Mouse (Mus musculus) spleen, postnatal 10 days (tissue): ENCODE results near the gene Alg2.
A peak's percentile ranks its signal among the peaks of the same experiment; 100 is the strongest.

Experiments used
- DNase-seq, 2 experiments: peaks; one replicate each; pipeline ENCODE4 v3.0.0; 2021 to 2022; ENCODE audit warnings: low spot score in 2 of 2

Gene Alg2

DNA sequence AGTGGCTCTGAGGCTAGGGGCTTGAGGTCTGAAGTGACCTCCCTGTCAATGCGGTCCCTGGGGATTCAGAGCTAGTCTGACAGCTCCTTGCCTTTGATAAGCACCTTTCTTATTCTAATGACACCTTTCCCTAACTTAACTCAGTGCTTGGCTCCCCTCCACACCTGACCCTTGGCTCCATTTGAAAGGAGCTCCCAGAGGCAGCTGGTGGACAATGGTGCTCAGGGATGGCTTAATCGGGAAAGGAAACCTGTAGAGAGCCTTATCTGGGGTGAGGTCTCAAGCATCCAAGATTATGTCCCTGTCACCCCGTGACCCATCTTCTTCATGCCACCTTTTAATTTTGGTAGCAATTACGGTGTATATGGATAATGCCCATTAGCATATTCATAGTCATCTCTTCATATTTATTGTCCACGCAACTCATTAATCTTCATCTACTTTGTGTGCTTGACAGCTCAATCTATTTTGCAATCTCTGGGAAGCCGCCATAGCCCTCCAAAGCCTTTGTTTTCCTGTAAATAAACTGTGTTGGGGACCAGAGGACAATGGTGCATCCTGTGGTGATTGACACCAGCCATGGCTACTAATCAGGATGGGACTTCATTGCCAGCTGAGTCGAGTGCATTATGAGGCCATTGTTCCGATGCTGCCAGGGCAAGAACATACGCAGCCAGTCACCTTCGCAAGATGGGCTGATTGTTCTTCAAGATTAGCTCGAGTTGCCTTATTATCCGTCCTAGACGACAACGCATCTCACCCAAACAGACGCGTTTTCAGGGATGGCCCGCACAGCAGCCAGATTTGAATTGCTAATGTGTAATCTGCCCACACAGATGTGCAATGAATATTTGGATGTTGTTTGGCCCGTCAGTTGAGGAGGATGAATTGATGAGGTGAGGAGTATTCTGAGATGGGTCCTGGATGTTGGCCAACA, 24.3 kb downstream of the Alg2 start:
- DNase-seq: no peak

DNA sequence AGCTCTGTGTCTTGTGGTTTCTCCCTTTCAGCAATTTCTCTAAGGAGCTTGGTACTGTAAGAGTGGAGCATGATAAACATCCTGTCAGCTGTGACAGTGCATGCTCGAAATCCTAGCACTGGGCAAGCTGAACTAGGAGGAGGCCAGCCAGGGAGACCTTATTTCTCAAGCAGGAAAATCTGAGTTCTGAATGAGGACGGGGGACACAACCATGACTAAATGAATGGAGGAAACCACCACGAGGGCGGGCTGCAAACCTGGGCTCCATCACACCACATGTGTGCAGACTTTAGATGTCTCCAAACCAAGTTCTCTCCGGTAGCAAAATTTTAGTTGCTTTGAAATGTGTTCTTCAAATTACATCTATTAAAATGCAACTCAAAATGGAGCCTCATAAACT, 25.0 kb downstream of the Alg2 start:
- no peak for DNase-seq

GRCm38 (mm10) chr4:47448526-47448925, 25.6 kb downstream of the Alg2 start:
- no peak for DNase-seq

DNA sequence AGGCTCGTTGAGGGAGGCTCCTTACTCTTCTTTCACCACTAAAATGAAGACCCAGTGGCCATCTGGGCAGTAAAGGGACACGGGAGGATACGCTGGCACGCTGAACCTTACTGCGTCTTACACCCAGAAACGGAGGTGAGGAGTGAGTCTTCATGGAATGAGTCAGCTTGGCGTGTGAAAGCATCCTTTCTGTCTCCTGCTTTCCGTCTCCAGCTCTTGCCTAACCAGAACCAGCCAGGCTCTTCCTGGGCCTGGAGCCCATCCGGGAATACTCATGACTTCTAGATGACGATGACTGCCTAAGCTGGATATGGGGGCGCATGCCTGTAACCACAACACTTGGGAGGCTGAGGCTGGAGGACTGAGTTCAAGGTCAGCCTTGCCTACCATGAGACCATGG, 33.2 kb downstream of the Alg2 start:
- no peak for DNase-seq

GRCm38 (mm10) chr4:47438956-47439355, 35.2 kb downstream of the Alg2 start:
- DNase-seq: no peak

DNA sequence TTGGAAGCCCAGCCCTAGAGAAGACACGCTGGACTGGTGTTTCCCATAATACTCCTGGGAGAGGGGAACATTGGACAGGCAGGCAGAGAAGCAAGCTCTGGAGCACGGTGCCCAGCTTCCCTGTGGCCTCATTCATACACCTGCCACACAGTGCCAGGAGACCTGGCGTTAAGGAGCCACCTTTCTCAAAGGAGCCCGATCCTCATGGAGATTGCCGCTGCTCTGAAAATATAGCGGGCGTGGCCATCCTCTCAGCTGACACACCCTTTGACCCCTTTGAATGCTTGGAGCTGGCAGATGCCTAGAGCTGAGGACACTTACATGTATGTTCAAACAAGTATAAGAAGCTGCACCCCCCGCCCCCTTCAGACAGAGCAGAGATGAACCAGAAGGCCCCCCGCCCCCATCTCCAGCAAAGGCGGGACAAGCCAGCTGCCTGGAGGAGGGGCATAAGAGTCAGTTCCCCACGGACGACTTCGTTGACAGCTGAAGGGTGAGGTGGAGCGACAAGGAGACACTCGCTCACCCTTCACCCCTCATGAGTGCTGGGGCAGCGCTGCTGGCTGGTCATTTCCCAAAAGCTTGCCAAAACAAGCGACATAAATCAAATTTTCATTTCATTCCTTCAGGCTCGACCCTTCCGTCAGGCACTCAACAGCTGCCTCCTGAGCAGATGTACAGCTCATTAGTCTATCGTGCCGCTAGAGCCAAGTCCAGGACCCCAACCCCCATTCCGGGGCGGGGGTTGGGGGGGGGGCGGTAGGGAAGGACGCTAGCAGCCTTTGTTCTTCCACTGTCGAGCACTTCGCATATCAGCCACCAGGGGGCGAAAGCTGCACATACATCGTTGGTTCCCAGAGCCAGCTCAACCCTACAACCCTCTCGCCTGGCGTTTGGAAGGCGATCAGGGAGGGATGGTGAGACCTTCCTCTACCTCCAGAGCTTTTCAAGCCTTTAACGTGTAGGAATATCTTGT, 36.5 kb downstream of the Alg2 start:
- peak; percentile 62 to 79 for DNase-seq

DNA sequence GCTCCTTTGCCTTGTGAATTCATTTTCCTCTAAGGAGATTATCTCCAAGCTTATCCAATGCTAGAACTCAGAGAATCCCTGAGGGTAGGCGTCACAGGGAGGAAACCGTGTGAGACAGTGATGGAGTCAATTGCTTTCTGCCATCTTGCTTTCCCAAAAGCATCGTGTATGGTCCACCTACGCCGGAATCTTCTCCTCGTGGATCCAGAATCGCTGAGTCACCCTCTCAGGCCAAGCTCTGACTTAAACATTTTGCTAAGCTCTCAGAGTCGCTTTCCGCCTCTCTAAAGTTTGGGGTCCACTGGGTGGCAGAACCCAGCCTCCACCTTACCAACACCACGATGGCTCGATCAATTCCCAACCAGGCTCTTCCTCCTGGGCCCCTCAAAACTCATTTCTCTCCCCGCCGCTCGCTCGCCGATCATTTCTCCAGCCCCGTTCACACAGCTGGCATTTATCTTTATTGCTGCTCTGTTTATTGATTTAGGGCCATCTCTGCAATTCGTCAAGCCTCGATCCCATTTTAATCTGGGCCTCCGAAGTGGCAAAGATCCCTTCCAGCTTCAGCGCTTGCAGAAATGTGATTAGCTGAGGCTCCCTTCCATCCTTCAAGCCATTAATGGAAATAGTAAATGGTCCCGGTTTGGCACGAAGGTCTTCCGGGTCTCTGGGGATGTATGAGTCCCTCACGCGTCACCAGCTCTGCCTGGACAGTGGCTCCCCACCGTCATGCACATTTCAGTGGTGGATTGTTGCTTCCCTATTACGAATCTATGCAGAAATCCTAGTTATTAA, 38.4 kb downstream of the Alg2 start:
- no peak for DNase-seq

DNA sequence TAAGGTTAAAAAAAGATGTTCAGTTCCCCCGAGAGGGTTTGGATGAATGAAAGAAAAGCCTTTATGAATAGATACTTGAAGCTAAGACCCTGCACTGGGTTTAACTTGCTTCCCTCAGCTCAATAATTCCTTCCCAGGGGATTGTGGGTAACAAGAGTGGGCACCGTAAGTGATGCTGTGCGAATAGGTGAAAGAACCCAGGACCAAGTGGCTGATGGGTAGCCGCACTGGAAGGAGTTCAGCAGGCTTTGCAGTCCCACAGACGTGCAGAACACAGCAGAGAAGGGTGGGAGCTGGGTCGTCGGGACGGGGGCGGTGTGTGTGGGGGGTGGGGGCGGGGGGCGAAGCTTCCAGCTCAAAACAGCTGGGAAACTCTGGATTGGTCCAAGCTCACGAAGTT, 39.0 kb downstream of the Alg2 start:
- DNase-seq: no peak

GRCm38 (mm10) chr4:47432766-47433165, 41.4 kb downstream of the Alg2 start:
- DNase-seq: no peak

DNA sequence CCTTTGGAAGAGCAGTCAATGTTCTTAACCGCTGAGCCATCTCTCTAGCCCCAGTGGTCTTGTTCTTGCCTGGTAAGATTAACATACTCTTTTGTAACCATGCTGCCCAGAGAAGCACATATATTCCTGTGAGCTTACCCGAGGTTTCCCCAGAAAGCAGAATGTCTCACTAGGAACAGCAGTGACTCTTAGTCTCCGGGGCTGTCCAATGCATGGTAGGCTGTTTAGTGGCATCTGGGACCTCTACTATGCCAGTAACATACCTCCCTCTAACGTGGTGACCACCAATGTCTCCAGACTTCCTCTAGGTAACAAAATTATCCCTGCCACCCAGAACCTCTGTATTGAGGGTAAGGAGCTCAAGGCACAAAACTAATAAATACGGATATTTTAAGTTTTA, 43.1 kb downstream of the Alg2 start:
- DNase-seq: no peak

DNA sequence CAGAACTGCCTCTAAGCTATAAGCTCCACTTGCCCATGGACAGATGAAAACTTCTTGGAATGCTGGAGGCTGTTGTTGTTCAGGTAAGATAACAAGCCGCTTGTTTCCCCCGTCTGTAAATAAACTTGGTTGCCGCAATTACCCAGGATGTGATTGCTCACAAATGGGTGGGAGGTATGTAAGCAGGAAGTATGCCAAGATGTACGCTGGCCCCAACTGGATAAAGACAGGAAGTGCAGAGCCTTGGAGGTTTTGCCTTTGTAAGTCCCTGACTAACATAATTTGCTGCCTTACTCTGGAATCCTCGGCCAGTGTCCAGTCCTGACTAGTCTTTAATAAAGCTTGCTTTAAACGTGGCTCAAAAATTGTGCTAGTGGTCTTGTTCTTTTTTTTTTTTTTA, 43.6 kb downstream of the Alg2 start:
- no peak for DNase-seq

- no peak for DNase-seq
Measured at GRCm38 (mm10) chr4:47427606-47428005, 46.5 kb downstream of the Alg2 start.

GRCm38 (mm10) chr4:47425247-47425830, 48.8 kb downstream of the Alg2 start:
- no peak for DNase-seq

DNA sequence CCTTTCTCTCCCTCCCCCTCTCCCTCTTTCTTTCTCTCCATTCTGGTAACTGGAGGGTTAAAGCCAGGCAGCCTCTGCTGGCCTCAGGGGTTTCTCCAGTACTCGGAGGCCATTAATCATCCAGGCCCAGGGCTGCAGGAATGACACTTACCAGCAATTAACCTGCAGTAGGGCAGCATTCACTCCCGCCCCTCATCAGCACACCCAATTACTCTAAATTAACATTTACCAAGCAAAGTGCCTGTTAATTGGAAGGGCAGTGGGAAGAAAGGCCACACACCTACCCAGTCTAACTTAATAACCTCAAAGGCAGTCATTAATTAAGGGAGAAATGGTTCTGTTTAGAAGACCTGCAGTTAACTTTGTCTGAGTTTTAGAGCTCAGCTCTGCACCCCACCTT, 49.8 kb downstream of the Alg2 start:
- no peak for DNase-seq

DNA sequence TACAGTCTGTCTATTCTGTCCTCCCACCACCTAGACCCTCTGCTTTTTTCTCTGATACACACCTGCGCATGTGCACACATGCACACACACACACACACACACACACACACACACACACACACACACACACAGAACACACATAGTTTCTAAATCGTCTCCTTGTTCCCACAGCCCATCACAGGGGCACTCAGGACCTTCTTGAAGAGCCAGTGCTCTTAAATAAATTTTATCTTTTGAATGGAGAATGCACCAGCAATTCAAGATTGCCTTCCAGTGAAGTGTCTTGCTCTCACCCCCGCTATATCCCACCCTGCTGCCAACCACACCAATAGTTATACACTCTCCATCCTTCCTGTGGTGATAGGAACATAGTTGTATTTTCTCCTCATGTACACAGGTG, 51.2 kb downstream of the Alg2 start:
- DNase-seq: no peak

DNA sequence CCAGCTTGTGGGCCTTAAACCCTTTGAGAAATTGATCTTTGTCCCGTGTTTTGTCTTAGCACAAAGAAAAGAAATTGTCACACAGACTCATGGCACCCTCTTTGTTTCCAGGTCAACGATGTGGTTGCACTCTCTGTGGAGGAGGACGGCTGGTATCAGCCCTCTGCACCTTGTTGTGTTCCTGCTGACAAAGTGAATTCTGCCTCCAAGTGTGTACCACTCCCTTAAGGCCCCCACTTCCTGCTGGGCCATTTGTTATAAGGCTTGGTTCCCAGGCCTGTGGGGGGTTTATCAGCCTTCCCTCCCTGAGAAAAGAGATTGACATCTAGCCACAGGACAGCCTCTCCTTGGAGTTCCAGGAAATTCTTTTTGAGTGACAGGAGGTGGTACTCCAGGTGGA, 51.9 kb downstream of the Alg2 start:
- DNase-seq: no peak

DNA sequence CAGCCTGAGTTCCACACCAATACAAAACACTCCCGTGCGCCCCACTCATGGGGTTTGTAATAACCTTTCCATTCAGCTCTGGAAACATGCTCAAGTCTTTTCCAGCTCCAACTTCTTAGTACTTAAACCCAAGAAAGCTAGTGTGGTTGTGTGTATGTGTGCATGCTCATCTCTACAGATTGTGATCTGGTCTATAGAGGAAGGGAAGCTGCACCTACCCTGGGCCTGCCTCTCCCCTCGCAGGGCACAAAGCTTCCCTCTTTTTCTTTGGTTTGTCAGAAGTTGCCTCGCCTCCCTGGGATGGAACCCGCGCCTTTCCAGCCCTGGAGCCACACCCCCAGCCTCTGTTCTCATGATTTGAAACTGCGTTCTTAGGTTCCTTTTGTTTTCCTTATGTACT, 53.9 kb downstream of the Alg2 start:
- DNase-seq: no peak

DNA sequence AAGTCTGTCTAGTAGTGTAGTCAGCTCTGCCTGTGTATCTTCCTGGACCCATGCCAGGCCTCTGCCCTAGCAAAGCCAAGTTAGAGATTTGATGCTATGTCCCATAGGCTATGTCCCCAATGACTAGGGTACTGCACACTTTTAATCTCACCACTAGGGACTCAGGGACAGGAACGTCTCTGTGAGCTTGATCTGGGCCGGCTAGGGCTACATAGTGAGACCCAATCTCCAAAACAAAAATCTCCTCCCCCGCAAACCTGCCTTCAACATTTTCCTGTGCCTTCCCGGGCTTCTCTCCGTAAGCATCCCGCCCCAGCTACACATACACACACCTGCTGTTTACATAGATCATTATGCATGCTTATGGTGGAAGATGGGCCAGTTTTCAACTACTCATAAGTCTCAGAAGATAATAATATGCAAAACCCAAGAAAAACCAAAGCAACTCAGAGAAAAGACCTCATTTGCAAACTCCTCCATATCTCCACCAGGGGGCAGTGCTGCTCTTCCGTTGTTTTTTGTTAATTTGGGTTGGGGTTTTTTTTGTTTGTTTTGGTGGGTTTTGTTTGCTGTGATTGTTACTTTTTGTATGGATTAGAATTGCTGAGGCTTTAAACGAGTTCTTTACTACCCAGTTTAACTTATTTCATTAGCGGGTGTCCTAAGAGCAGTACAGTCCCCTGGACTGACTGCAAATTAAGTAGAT, 54.7 kb downstream of the Alg2 start:
- DNase-seq: no peak

DNA sequence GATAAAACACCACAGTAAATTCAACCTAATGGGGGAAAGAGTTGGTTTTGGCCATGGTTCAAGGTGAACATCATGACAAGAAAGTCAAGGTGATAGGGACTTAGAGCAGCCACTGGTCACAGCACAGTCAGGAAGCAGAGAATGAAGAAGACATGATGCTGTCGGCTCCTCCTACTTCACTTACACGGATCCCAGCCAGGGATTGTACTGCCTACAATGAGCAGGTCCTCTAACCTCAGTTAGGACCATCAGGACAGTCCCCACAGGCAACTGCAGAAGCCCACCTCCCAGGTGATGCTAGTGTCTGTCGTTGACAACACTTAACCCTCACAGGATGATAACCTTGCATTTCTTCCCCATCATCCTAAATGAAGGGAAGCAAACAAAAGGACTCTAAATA, 56.3 kb downstream of the Alg2 start:
- DNase-seq: no peak
